Mouse (Mus musculus): Measurements from ENCODE around the gene Gskip.

DNA sequence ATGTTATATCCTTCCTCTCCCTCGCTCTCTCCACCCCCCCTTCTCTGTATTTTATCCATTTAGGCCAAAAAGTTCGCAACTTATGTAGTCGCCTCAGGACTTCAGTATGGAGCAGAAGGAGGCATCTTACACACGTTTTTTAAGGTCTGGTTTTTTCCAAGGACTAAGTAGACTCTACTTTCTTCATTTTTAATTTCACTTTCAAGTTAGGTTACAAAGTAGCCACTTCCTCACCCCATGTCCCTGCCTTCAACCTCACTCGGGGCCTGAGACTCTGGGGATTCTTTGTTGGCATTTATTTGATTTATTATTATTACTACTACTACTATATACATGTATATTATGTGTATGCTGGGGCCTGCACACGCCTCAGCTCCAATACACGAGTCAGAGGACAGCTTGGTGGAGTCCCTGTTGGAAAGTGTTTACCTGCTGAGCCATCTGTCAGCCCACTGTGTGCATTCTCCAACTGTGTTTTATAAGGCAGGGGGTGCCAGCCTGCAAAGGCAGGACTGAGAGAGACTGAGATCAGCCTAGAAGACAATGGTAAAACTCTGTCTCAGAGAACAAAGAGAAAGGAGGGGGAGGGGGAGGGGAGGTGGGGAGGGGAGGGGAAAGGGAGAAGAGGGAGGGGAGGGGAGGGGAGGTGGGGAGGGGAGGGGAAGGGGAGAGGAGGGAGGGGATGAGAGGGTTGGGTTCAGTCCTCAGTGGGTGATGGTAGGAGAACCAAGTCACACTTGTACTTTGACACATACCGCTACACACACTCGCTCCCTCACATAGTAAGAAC lies 48.9 kb downstream of the Gskip start:
- TF ChIP-seq CTCF (IDR thresholded peaks at IDR 0.05; ENCODE audit: low read depth) (no peak), EP300 (IDR thresholded peaks at IDR 0.05; ENCODE audit: low read depth) (no peak)

Data from liver, embryonic 14.5 days (tissue).